ENCODE assay signal across 9 mouse cellular contexts in genomic region chr9:121997010-121997409, GRCm38 (mm10). TPM values are rescaled to one million over a fixed set of nuclear protein-coding genes. Genes with fewer than 3 reads are reported as not detected.
DNase-seq lines count a peak whose midpoint lies in the region; ATAC-seq and TF ChIP-seq lines count a peak whose summit lies in the region.
"Had no signal": no experiment of that assay in that cellular context is flagged by ENCODE, and none has a peak within 500 bp of the region (broad histone marks: within the 10 kb centered on the region; RNA-seq: fewer than 3 reads in every experiment).

Gene Pomgnt2 (minus strand): TSS chr9:121997110.

- peaks cover 12% of the 10 kb centered on the region; the same call in 1 of the 2 replicates for H3K4me1 ChIP-seq in forebrain, postnatal 0 days (ENCODE audit: insufficient read depth)
- H3K4me1 ChIP-seq in olfactory bulb, adult 2 months (ENCODE audit: control insufficient read depth, insufficient read depth, low read length) = peaks cover 19% of the 10 kb centered on the region

- peaks cover 38% of the 10 kb centered on the region for H3K27me3 ChIP-seq in Patski
- no peaks in the 10 kb centered on the region for H3K27me3 ChIP-seq in forebrain, postnatal 0 days (ENCODE audit: insufficient read depth, low read length)

- no peaks in the 10 kb centered on the region for H3K9me3 ChIP-seq in forebrain, postnatal 0 days (ENCODE audit: low read length)

- DNase-seq in gastrocnemius, postnatal 36 days = no peak
- DNase-seq in gastrocnemius, postnatal 25 days = no peak
- no peak for DNase-seq in Patski (ENCODE audit: low read depth, low spot score)
- DNase-seq in forebrain, postnatal 0 days = no peak
- no peak for DNase-seq in left cerebral cortex, postnatal 14 days (ENCODE audit: low spot score in 2 of 2)
- no peak for DNase-seq in ovary, postnatal 36 days (ENCODE audit: low spot score)
- no peak for DNase-seq in thymus, postnatal 14 days

- intact Hi-C loops in gastrocnemius, postnatal 36 days (cut with DNase I) = no loop called here
- intact Hi-C loops in left cerebral cortex, postnatal 14 days (cut with DNase I) = no loop called here

- H3K36me3 ChIP-seq in forebrain, postnatal 0 days (ENCODE audit: insufficient read depth) = no peaks in the 10 kb centered on the region

- peak within 1 kb of the TSS; percentile 83 for H3K4me2 ChIP-seq in forebrain, postnatal 0 days (ENCODE audit: low read depth)

- ATAC-seq in Patski = no peak
- no peak for ATAC-seq in forebrain, postnatal 0 days

- in situ Hi-C loops in Patski (cut with MboI; ENCODE audit: low pct_unique_long_range_greater_than_20kb) = no loop called here

- CTCF ChIA-PET in Patski (lab: Charles Lee) = interaction anchor here (1.4 kb wide), 1 partner anchor 12 kb away, joined by 3 read pairs; no protein-coding TSS in a partner anchor

- no peak for TF ChIP-seq CTCF in Patski (IDR thresholded peaks at IDR 0.05)
- no peak for TF ChIP-seq CTCF in forebrain, postnatal 0 days (IDR thresholded peaks at IDR 0.05; ENCODE audit: low read depth)
- TF ChIP-seq CTCF in olfactory bulb, adult 2 months (IDR thresholded peaks at IDR 0.05; ENCODE audit: insufficient read depth, low read depth, low read length) = no peak

- POLR2A ChIA-PET in Patski (lab: Charles Lee) = no interaction called here

- peak within 1 kb of the TSS; percentile 95 for H3K9ac ChIP-seq in forebrain, postnatal 0 days

- no peak for TF ChIP-seq POLR2A in olfactory bulb, adult 2 months (IDR thresholded peaks at IDR 0.05; ENCODE audit: insufficient read depth, low read depth, low read length)

- no peak within 1 kb of the TSS for H3K27ac ChIP-seq in forebrain, postnatal 0 days (ENCODE audit: low read depth, low read length)
- no peak within 1 kb of the TSS for H3K27ac ChIP-seq in olfactory bulb, adult 2 months (ENCODE audit: insufficient read depth, low read depth, low read length)

- peak within 1 kb of the TSS; percentile 89 for H3K4me3 ChIP-seq in forebrain, postnatal 0 days (ENCODE audit: low read depth, low read length)
- H3K4me3 ChIP-seq in olfactory bulb, adult 2 months (ENCODE audit: insufficient read depth, low read depth, low read length) = peak within 1 kb of the TSS; percentile 82; the same call in 1 of the 2 replicates

RNA-seq across cellular contexts. Expression of gene Pomgnt2, which starts in this region (rescaled TPM):
- total RNA-seq in gastrocnemius, postnatal 36 days (2021) = 10 to 100 TPM; 10.4 to 11.8 TPM
- total RNA-seq in gastrocnemius, postnatal 25 days (2021) = 10 to 100 TPM in 1 of 2 experiments, 1 to 10 TPM in 1; 8.9 to 10.0 TPM
- polyA plus RNA-seq in Patski (2021) = 20.8 TPM
- 64.6 and 85.7 TPM in 2 replicates for total RNA-seq in forebrain, postnatal 0 days (2014; rRNA removed)
- 28.3 and 35.6 TPM in 2 replicates for polyA plus RNA-seq in forebrain, postnatal 0 days (2015; fragmentation: Nextera tagmentation; extraction: Ambion mirVana)
- total RNA-seq in left cerebral cortex, postnatal 14 days (2021) = 10 to 100 TPM; 38.6 to 38.8 TPM
- polyA plus RNA-seq in olfactory bulb, adult 2 months (2012; ENCODE audit: insufficient read depth, insufficient read length, low replicate concordance, missing spikeins) = not detected in 2 replicates
- total RNA-seq: CH12.LX had no signal
